Mouse (Mus musculus) right cerebral cortex, adult 2 months (tissue): ENCODE measurements around the gene Bhlha15.

Source experiments
- DNase-seq, 2 experiments: peaks; one replicate each; pipeline ENCODE4 v3.0.0; 2021 to 2022; ENCODE audit warnings: low spot score in 2 of 2

Gene Bhlha15

DNA sequence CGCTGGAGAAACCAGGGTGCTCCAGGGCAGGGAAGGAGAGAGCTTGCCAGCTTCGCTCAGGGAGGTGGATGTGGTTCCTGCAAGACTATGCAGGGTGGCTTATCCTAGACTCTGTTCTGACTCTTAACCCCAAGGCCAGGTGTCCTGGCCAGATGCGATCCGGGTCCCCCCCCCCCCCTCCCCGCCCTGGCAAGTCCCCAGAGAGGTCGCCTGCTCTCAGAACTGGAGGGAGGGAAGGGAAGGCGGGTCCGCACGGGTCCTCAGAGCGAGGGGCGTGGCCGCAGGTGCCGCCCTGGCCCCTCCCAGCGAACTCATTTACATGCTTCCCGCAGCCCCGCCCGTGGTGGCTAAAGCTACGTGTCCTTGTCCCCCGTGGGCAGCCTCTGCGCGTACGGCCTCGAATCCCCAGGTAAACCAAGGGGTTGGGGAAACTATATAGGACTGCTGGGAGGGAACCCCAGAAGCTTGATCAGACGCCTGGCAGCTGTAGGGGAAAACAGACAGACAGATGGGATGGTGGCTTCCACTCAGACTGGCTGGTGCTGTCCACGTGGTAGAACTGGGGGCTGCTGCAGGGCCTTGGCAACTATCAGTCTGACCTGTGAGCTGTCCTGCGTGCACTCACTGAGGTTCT lies at the start of gene Bhlha15:
TSS of gene Bhlha15 (plus strand) at position 337 of the 634 bp plus-strand sequence.
- no peak for DNase-seq

DNA sequence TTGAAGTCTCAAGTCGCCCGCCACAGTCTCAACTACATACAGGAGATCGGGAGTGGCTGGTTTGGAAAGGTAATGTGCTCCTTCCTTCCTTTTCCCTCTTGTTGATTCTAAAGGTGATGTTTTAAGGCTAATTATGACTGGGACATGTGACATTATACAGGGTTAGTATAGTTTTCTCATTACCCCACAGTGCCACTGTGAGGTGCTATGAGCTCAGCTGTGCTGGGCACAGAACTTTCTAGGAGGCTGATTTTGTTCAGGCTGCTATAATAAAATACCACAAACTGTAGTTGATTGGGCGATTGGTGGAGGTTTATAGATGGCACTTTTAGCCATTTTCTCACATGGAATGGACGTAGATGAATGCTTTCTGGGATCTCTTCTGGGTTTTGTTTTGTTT lies 46.6 kb upstream of the Bhlha15 start:
- DNase-seq = no peak

DNA sequence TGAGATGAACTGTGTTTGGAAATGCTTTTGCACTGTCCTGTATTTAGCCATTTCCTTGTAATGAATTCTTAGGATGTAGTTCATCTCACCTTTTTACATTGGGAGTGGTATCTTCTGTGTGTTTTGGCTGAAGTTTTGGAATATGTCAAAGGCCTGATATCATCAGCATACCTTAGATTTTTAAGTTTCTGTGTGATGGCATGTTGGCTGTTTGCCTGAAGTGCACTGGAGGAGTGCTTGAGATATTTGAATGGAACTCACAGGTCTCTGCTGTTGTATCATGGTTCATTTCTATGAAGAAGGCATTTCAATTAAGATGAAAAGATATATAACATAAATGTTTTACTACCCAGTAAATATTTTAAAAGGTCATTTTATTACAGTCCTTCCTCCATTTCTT lies 43.2 kb upstream of the Bhlha15 start:
- DNase-seq = no peak

- DNase-seq = no peak
These were observed 40.6 kb upstream of the Bhlha15 start for GRCm38 (mm10) chr5:144149530-144149929.

DNA sequence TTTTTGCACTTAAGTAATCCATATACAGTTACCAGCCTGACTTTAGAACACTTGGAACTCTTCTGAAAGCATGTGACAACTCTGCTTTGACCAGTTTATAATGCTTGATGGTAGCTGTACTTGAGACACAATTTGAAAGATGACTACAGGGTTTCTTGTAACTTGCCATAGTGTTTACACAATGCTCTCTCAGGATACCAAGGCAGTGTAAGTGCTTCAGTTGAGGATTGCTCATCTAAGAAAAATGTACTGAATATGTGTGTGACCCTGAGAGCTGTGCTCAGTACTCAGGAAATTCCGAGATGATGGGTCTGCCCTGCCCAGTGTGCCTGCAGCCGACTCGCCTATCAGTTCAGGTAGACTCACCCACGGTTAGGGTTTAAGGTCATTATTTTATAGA lies 38.8 kb upstream of the Bhlha15 start:
- DNase-seq = no peak

DNA sequence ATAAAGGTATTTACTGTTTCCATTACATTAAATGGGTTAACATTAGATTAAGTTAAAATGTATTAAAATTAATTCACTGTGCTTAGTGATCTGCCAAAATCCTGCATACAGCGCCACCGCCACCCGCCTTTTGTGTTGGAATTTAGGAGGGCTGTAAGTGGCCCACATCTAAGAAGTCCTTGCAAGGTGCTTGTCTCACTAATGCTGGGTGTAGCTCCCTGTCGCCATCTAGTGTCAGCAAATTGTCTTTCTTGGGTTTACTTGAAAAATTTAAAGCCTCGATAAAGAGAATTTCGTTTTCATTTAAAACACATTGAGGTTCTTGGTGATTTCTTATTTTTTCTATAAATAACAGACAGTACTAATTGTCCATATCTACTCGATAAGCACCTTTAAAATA lies 35.6 kb upstream of the Bhlha15 start:
- peak; percentile 78 to 82 for DNase-seq

- peak in 1 of 2 experiments; percentile 50 for DNase-seq
These were observed 31.5 kb upstream of the Bhlha15 start for GRCm38 (mm10) chr5:144158604-144159003.

DNA sequence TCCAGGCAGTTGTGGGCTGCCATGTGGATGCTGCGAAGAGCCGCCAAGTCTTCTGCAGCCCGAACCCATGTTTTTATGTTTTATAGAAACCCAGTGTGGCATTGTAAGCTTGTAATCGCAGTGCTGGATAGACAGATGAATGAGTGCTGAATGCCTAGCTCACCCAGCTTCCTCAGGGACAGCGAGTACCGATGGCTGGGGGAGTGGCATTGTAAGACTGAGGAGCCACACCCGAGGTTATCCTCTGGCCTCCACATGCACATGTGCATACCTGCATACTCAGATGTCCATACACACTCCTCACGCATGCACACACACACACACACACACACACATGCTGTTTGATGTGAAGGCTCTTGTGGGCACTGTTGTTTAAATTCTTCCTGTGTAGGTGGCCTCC lies 30.9 kb upstream of the Bhlha15 start:
- no peak for DNase-seq

GRCm38 (mm10) chr5:144162080-144162812 lies 27.8 kb upstream of the Bhlha15 start:
- no peak for DNase-seq

- no peak for DNase-seq
These were observed 27.1 kb upstream of the Bhlha15 start for GRCm38 (mm10) chr5:144162813-144163517.

- DNase-seq = no peak
These were observed 24.3 kb upstream of the Bhlha15 start for GRCm38 (mm10) chr5:144165756-144166155.

DNA sequence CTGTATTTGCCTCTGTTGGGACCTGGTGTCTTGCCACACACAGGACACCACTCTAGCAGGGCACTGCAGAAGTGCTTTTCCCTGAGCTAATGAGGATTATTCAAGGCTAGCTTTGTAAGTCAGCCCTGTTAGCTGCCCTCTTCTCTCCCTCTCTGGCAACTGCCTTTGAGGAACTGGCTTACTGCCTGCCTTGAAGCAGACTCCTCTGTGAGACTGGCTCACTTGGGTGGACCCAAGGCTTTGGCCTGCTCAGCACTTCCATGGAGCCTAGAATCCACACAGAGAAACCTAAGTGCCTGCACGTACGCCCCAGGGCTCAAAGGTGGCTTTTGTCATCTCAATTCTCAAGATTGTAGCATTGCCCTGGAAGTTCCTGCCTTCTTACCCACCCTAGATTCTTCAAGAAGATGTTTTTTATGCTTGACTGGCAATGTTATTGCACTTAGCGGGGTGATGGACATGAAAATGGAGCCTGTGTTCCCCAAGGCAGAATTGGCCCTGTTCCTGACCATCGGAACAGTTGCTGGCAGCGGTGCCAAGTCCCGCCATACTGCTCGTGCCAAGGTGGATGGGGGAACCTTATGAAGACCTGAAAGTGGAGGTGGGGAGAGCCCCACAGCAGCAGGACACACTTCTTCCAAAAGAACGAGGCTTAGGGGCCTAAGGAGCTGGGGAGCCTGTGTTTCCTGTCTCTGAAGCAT lies 20.7 kb upstream of the Bhlha15 start:
- DNase-seq = no peak

DNA sequence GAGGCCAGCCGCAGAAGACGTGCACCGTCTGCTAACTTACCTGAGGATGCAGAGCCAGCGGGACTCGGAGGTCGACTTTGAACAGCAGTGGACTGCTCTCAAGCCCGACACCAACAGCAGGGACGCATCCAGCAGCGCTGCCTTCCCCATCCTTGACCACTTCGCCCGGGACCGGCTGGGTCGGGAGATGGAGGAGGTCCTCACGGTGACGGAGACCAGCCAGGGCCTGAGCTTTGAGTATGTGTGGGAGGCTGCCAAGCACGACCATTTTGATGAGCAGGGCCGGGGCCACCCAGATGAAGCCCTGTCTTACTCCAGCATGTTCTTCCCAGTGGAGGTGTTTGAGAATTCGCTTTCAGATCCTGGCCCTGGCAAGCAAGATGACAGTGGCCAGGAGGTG lies 16.4 kb upstream of the Bhlha15 start:
- no peak for DNase-seq

DNA sequence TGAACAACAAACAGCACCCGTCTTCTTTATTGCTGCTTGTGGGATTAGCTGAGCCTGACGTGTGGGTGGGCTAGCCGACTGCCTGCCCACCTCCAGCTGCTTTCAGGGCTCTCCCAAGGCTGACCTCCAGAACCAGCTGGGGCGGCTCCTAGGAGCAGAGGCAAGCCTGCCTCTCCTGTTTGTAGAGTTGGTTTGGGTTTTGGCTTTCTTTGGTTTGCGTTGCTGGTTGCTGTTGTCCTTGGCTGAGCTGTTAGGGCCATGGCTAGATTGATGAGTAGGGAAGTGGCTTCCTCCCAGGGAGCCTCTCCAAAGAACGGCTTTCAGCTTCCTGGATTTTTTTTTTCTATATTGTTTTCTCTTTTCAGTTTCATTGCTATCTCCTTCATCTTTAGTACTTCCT lies 11.9 kb upstream of the Bhlha15 start:
- DNase-seq = no peak

GRCm38 (mm10) chr5:144181249-144181648 lies 8.8 kb upstream of the Bhlha15 start:
- no peak for DNase-seq

- no peak for DNase-seq
These were observed 7.4 kb upstream of the Bhlha15 start for GRCm38 (mm10) chr5:144182542-144183247.

DNA sequence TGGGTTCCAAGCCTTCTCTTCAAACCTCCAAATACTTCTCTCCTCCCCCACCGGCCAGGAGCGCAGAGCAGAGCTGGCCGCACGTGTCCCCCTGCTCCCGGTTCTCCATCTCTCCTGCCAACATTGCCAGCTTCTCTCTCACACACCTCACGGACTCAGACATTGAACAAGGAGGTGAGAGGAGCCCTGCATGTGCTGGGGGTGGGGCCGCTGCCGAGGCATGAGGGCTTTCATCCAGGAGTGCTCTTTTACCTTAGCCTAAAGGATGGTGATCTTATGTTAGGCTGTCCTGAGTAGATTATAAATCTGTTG lies 6.9 kb upstream of the Bhlha15 start:
- DNase-seq = no peak

- DNase-seq = no peak
These were observed 6.3 kb upstream of the Bhlha15 start for GRCm38 (mm10) chr5:144183647-144184335.

DNA sequence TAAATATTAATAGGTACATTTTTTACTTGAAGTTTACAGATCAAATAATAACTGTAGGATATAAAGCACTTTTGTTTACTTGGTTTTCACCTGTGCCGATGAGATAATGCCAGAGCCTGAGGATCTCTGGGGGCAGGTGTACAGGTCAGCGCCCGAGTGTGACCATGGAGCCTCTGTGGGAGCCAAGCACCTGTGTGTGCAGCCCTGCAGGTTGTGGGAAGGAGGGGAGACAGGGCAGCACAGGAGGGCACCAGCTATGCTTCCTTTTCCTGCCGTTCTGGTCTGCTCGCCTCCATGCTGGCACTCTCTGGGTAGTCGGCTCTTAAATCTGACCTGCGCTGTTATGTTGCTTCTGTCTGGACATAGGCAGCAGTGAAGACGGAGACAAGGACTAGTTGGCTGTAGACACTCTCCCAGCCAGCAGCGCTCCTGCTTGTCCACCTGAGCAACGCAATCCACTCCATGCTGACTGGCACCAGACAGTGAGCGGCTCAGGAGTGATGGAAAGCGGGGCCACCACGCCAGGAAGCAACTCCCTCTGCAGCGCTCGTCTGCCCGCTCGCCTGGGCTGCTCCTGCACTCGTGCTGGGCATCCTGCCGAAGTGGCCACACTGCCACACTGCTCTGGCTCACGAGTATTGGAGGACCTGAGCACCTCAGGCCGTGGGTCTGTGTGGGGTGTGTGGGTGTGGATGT lies 5.6 kb upstream of the Bhlha15 start:
- no peak for DNase-seq

DNA sequence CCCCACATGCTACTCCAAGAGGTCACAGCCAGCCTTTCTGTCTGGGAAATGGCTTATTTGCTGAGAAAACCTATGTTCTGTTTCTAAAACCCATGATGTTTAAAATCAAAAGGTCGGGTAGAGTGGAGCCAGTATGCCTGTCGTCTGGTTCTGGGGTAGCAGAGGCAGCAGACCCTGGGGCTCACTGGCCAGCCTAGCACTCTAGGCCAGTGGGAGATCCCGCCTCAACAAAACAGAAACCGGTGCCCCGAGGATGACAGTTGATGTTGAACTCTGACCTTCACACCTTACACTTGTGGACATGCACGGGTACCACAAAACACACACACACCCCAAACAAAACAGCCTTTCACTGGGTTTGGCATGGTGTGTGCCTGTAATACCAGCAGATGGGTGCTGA lies 1.7 kb upstream of the Bhlha15 start:
- DNase-seq = no peak

DNA sequence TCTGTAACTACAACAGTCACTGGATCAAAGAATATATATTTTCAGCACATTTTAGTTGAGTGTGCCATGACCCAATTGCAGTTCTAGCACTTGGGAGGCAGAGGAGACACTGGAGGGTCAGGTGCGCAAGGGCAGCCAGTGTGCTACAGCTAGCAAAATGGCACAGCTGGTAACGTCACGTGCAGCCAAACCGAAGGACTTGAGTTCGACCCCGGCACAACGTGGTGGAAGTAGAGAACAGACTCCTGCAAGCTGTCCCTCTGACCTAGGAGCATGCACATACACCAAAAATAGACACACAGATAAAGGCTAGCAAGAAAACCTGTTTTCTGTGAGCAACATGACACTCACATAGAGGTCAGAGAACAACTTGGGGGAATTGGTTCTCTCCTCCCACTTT lies 759 bp upstream of the Bhlha15 start:
- DNase-seq = no peak
